Mouse (Mus musculus): ENCODE data around the gene Map4k5. TPM values are rescaled to one million over a fixed set of nuclear protein-coding genes. Genes with fewer than 3 reads are reported as not detected.

The Map4k5 gene
- total RNA-seq, 2 experiments from 2014 or later: 38.7 to 40.7 TPM

DNA sequence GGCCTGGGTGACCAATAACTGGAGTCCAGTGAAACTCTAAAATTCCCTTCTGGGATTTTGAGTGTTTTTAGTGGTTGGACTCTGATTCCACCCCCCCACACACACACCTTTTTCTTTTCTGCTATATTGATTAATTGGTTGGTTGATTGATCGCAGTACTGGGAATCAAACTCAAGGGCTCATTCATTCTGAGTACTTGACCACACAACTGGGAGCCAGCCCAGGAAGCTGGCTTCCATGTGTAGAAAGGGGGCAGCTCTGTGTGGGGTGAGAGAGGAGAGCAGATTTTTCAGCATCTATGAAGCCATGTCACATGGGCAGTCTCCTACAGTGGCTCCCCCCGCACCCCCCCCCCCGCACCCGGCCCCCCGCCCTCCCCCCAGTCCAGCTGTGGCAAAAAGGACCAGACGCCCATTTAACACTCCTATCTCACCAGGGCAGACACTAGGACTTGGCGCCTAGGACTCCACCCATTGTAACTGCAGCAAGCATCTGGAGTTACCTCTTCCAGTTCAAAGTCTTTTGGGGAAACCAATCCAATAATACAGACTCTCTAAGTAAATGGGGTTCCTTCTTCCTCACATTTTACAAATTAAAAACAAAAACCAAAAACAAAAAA is 133.6 kb downstream of the Map4k5 start:
- no peak for DNase-seq
- intact Hi-C loops (cut with DNase I): loop anchor here (2.0 to 10.0 kb wide), 3 partner anchors 55 to 385 kb away; no protein-coding TSS in a partner anchor

DNA sequence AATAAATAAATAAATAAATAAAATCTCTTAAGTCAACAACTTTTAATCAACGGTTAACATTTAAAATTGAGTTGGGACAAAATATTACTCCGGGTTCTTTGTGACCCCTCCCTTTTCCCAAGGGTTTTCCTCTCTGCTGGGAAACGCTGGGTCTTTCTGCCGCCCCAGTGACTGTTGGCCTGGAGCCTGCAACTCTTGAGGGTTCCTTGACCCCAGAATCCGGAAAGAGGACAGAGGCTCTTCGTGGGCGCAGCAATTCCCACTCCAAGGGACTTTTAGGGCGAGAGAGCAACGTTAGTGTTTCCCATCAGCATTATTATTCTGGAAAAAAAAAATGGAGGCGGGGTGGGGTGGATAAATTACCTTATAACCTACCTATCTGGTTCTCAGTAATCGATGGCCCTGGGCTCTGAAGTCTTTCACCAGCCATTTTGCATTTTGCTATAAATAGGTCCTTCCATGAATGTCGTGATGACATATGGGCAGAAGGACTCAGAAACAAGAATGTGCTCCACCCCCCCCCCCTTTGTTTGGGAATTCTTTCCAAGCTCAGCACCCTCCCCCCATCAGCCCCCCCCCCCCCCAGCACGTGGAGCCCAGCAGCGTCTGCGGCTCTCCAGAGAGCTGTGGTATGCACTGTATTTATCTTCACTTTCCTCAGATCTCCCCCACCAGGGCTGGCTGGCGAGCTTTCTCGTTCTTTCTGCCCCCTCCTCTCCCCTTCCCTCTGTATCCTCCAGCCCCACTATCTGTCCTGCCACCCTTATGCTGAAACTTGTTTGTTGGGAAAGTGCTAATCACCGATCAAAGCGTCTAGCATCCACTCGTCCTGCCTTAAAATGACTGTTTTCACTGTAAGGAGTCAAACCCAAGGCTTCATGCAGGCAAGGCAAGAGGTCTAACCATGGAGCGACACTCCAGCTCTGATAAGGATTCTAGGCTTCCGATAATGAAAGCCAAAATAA is 134.5 kb downstream of the Map4k5 start:
- intact Hi-C loops (cut with DNase I): loop anchor here (1.0 to 10.0 kb wide), 4 partner anchors 56 to 386 kb away; partner anchors contain the start of gene Map4k5
- peak; percentile 49 to 56 for DNase-seq

- DNase-seq: peak; percentile 86 to 91
- intact Hi-C loops (cut with DNase I): loop anchor here (1.0 to 10.0 kb wide), 5 partner anchors 21 to 387 kb away; partner anchors contain the start of gene Map4k5
Observed at GRCm38 (mm10) chr12:69757418-69758141, 135.4 kb downstream of the Map4k5 start.

- no peak for DNase-seq
- intact Hi-C loops (cut with DNase I): loop anchor here (2.0 to 10.0 kb wide), 3 partner anchors 19 to 389 kb away; no protein-coding TSS in a partner anchor
Observed at GRCm38 (mm10) chr12:69756015-69756414, 137.0 kb downstream of the Map4k5 start.

DNA sequence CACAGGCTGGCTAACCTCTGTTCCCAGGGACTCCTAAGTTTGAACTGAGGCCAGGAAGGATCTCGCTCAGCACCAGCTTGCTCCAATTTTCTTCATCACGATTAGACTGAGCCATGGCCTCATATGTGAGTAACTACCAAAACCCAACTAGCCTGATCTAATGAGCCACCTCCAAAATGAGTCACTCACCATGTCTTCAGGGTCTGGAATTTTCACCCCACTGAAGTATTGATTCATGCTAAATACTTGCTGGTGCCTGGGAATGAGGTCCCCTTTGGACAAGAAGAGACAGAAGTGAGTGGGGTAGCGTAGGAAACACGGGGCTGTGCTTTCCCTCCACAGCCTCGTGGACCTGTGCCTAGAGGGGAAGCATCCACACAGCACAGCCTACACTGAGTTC is 139.1 kb downstream of the Map4k5 start:
- DNase-seq: no peak
- intact Hi-C loops (cut with DNase I): loop anchor here (10.0 kb wide), 1 partner anchor 391 kb away; no protein-coding TSS in a partner anchor

Small RNA genes within 50 kb of the gene (microRNA-seq; reads per million reads assigned to microRNA genes)
- 0 reads per million in 2 experiments for gene Mir681

Other genes starting within 250 kb of the Map4k5 start
- 10 to 100 TPM; 33.9 to 34.7 TPM for gene Sos2, start 211.3 kb downstream of the Map4k5 start, total RNA-seq (2021)
- gene L2hgdh, start 168.3 kb downstream of the Map4k5 start, total RNA-seq (2021): 10 to 100 TPM; 25.6 to 31.4 TPM
- gene Atp5s, start 168.2 kb downstream of the Map4k5 start, total RNA-seq (2021): 10 to 100 TPM; 18.7 to 21.3 TPM
- gene Cdkl1, start 101.9 kb downstream of the Map4k5 start, total RNA-seq (2021): 1 to 10 TPM; 7.0 to 9.2 TPM
- gene Atl1, start 586 bp downstream of the Map4k5 start, total RNA-seq (2021): 1 to 10 TPM; 5.7 to 7.8 TPM
- 10 to 100 TPM; 37.9 to 40.7 TPM for gene Sav1, start 93.8 kb upstream of the Map4k5 start, total RNA-seq (2021)
- gene Nin, start 220.5 kb upstream of the Map4k5 start, total RNA-seq (2021): 10 to 100 TPM; 34.9 to 35.6 TPM

All from heart, postnatal 10 days (tissue).